Mouse (Mus musculus) midbrain, postnatal 0 days (tissue): ENCODE results near the gene Wnk2. TPM values are rescaled to one million over a fixed set of nuclear protein-coding genes. Genes with fewer than 3 reads are reported as not detected.

ENCODE experiments used
- ATAC-seq: fragments of 200-750 bp; cut with Nextera tagmentation; 2 replicates; pipeline ENCODE4 v1.8.0; 2017; ENCODE audit warnings: moderate number of reproducible peaks, mild to moderate bottlenecking, moderate TSS enrichment, moderate library complexity; ENCODE audit not compliant: low FRiP score
- DNase-seq: peaks from one replicate; pipeline ENCODE4 v3.0.0-alpha.2; 2015; ENCODE audit warnings: low spot score
- H3K27ac ChIP-seq: fragments of 300-500 bp; sonication (generic); 2 replicates; pipeline ENCODE4 v1.5.1; 2014; ENCODE audit warnings: low read depth, mild to moderate bottlenecking, low read length, mixed read lengths
- H3K27me3 ChIP-seq: fragments of 300-500 bp; sonication (generic); 2 replicates; pipeline ENCODE4 v1.6.1; 2014; ENCODE audit warnings: low read length, control low read depth, mixed read lengths; ENCODE audit not compliant: insufficient read depth
- H3K36me3 ChIP-seq: fragments of 300-500 bp; sonication (generic); 2 replicates; pipeline ENCODE4 v1.6.1; 2014; ENCODE audit warnings: low read length, control low read depth, mixed read lengths; ENCODE audit not compliant: insufficient read depth
- H3K4me1 ChIP-seq: fragments of 300-500 bp; sonication (generic); 2 replicates; pipeline ENCODE4 v1.6.1; 2014; ENCODE audit warnings: mild to moderate bottlenecking, control low read depth, antibody characterized with exemption, low read length, mixed read lengths; ENCODE audit not compliant: insufficient read depth
- H3K4me2 ChIP-seq: fragments of 300-500 bp; sonication (generic); 2 replicates; pipeline ENCODE4 v1.6.1; 2014; ENCODE audit warnings: low read depth, mild to moderate bottlenecking, low read length, mixed read lengths; ENCODE audit not compliant: poor library complexity, severe bottlenecking
- H3K4me3 ChIP-seq: fragments of 300-500 bp; sonication (generic); 2 replicates; pipeline ENCODE4 v1.5.1; 2014; ENCODE audit warnings: low read depth, mild to moderate bottlenecking, low read length, moderate library complexity
- H3K9ac ChIP-seq: fragments of 300-500 bp; sonication (generic); replicated peaks from 2 replicates; pipeline ENCODE4 v1.6.1; 2014; ENCODE audit warnings: mild to moderate bottlenecking, low read length, moderate library complexity, mixed read lengths; ENCODE audit not compliant: poor library complexity, severe bottlenecking
- H3K9me3 ChIP-seq: fragments of 300-500 bp; sonication (generic); 2 replicates; pipeline ENCODE4 v1.6.1; 2016; ENCODE audit warnings: low read length, control low read depth
- CTCF ChIP-seq: IDR thresholded peaks from 2 replicates; pipeline ENCODE4 v1.5.1; 2016; ENCODE audit warnings: antibody characterized with exemption, mild to moderate bottlenecking
- whole genome bisulfite sequencing: fragments of 180-500 bp; shearing (Covaris S2); extraction: QIAGEN DNeasy Blood & Tissue Kit; methylation state at CpG from one replicate; pipeline ENCODE4 v1.1.7; 2014; 5-methylcytosine and 5-hydroxymethylcytosine counted together
- polyA plus RNA-seq: library from polyadenylated mRNA; unstranded; fragments of >200 nt; fragmentation: Nextera tagmentation; extraction: Ambion mirVana; gene quantifications from 2 replicates; pipeline ENCODE4 v1.2.1, GENCODE M21; 2015
- total RNA-seq: library from RNA; depleted of rRNA; stranded (reverse); fragments of >200 nt; gene quantifications from 2 replicates; pipeline ENCODE4 v1.2.3, GENCODE M21; 2014

Wnk2 gene
- total and polyA plus RNA-seq, 2 experiments from 2014 or later, result 17.7 to 62.9 TPM

DNA sequence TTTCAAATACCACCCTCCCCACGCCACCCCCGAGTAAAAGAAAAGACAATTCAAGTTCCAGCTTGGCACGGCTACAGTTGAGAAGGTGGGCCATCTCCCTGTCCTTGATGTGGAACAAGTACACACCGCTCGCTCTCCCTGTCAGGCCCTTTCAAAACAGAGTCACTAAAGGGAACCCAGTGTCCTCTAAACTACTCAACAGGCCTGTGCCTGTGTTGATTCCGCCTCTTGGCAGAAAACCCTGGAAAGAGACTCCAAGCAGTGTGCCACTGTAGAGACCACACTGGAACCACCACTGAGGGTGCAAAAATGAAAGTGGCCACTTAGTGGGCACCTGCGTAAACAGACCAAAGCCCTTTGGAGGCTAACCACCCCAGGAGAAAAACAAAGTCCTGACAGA, 4.5 kb downstream of the Wnk2 start:
- no peak overlapping the region for H3K27ac ChIP-seq
- H3K9me3 ChIP-seq, result no peaks in the 10 kb centered on the region
- H3K4me2 ChIP-seq, result no peak overlapping the region
- H3K36me3 ChIP-seq, result peaks cover 3% of the 10 kb centered on the region; the same call in 1 of the 2 replicates
- WGBS, result 91% methylated on average over 7 of the region's 7 CpGs
- ATAC-seq (no peak), DNase-seq (peak; percentile 44)
- H3K27me3 ChIP-seq, result no peaks in the 10 kb centered on the region
- no peak for TF ChIP-seq CTCF
- no peak overlapping the region for H3K4me3 ChIP-seq
- no peak overlapping the region for H3K9ac ChIP-seq
- H3K4me1 ChIP-seq, result peaks cover 16% of the 10 kb centered on the region

DNA sequence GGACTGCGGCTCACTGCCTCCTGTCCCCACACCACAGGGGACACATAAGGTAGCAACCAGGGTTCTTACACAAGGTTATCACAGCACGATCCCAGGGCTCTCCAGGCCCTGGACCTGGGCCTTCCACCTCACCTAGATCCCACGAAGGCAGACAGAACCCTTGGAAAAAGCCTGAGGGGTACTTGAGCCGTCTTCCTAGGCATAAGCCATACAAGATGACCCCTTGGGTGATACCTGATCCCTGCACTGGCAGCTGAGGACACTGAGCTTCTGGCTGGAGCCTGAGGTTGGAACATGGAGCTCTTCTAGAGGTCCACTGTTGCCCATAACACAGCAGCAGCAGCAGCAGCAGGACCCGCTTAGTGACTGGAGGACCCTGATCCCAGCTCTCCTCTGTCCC, 5.4 kb downstream of the Wnk2 start:
- no peaks in the 10 kb centered on the region for H3K27me3 ChIP-seq
- H3K36me3 ChIP-seq, result peaks cover 3% of the 10 kb centered on the region; the same call in 1 of the 2 replicates
- DNase-seq, result no peak
- no peak for ATAC-seq
- no peak overlapping the region for H3K27ac ChIP-seq
- TF ChIP-seq CTCF, result no peak
- no peak overlapping the region for H3K9ac ChIP-seq
- no peak overlapping the region for H3K4me3 ChIP-seq
- H3K4me2 ChIP-seq, result no peak overlapping the region
- H3K4me1 ChIP-seq, result peaks cover 16% of the 10 kb centered on the region
- 82% methylated on average over 5 of the region's 5 CpGs for WGBS
- no peaks in the 10 kb centered on the region for H3K9me3 ChIP-seq

DNA sequence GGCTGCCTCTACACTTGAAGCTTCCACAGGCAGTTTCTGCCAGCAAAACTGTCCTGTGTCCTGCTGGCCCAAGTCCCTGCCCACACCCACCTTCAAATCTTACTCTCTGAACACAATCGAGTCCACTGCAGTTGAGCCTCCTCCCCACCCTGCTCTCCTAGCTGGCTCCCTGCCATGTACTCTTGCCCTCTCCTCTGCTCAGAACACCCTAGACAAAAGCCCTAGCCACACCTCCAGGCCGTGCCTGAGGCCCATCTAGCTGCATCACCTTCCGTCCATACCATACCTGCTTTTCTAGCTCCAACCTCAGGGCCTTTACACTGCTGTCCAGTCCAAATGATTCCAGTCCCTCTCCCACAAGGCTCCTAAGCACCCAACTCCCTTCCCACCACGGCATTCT, 7.2 kb downstream of the Wnk2 start:
- Histone ChIP-seq H3K4me1 (peaks cover 15% of the 10 kb centered on the region), H3K36me3 (peaks cover 7% of the 10 kb centered on the region; the same call in 1 of the 2 replicates), H3K27me3 (no peaks in the 10 kb centered on the region), H3K4me2 (no peak overlapping the region), H3K4me3 (no peak overlapping the region), H3K9ac (no peak overlapping the region), H3K27ac (no peak overlapping the region), H3K9me3 (no peaks in the 10 kb centered on the region)
- 58% methylated on average over 4 of the region's 4 CpGs for WGBS
- ATAC-seq, result no peak
- no peak for TF ChIP-seq CTCF
- no peak for DNase-seq

DNA sequence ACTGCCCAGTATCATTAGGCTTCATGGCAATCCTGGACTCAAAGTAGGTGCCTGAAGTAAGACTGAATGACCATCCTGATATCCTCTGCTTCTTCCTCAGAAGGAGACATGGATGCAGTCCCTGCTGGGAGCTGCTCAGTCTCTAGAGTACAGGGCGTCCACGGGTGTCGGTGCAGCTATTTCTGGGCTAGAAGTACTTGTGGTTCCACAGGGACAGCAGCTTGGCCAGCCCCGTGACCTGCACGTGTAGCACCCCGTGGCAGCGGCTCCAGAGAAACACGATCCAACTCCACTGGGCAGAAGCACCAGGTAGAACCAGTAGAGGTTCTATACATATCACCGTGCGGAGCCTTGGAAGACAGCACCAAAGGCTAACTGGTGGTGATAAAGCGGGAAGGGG, 13.3 kb downstream of the Wnk2 start:
- ATAC-seq (no peak), DNase-seq (no peak)
- Histone ChIP-seq H3K27me3 (no peaks in the 10 kb centered on the region), H3K4me1 (peaks cover 23% of the 10 kb centered on the region), H3K9ac (no peak overlapping the region), H3K4me2 (no peak overlapping the region), H3K4me3 (no peak overlapping the region), H3K9me3 (no peaks in the 10 kb centered on the region), H3K27ac (no peak overlapping the region), H3K36me3 (peaks cover 6% of the 10 kb centered on the region; the same call in 1 of the 2 replicates)
- 96% methylated on average over 11 of the region's 11 CpGs for WGBS
- no peak for TF ChIP-seq CTCF

DNA sequence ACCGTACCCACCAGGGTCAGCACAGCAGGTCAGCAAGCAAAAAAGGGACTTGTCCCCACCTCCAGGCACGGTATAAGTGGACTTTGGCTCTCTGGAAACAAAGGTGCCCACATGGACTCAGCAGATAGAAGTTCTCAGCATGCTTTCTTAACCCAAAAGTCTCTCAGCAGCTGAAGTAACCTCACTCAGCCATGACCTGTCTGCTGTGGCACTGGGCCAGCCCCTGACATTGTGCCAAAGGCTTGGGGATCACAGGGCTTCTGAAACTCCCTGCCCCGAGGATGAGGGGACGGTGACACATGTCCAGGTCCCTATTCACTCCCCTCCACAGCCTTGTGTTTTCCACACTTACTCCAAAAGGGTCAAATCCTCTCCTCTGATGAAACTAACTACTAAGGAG, 14.7 kb downstream of the Wnk2 start:
- no peak overlapping the region for H3K4me2 ChIP-seq
- 67% methylated on average over 4 of the region's 4 CpGs for WGBS
- H3K4me1 ChIP-seq, result peaks cover 31% of the 10 kb centered on the region
- H3K4me3 ChIP-seq, result no peak overlapping the region
- ATAC-seq, result no peak
- no peak for TF ChIP-seq CTCF
- no peaks in the 10 kb centered on the region for H3K9me3 ChIP-seq
- H3K27ac ChIP-seq, result no peak overlapping the region
- H3K36me3 ChIP-seq, result peaks cover 4% of the 10 kb centered on the region; the same call in 1 of the 2 replicates
- no peaks in the 10 kb centered on the region for H3K27me3 ChIP-seq
- DNase-seq, result no peak
- no peak overlapping the region for H3K9ac ChIP-seq

DNA sequence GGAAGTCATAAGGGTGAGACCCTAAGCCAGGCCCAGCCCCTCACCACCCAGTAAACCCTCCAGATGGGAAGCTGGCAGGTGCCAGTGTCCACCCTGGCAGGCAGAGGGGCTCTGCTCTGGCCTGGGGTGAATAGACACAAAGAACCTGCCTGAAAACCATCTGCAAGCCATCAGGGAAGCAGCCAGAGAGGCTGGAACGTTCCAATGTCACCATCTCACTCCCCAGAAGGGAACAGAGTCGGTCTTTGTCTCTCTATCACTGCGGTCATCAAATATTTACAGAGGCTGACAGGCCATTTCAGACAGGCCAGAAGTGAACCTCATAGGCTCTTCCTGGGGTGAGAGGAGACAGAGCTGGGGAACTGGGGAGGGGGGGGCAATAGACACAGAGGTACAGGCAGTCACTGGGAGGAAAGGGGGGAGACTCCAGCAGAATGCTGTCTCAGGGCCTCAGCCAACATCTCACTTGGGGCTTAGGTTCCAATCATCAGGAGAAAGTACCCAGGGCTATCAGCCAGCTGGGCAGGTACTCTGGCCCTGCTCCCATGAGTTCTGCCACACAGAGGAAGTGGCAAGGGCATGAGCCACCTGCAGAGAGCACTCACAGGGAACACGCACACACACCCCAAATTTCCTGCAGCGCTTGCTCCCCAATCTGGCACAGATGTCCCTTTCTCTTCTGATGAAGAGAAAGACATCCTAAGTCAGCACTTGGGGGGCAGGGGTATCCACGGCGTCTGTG, 15.7 kb downstream of the Wnk2 start:
- no peaks in the 10 kb centered on the region for H3K27me3 ChIP-seq
- H3K4me2 ChIP-seq, result no peak overlapping the region
- no peak for TF ChIP-seq CTCF
- 75% methylated on average over 7 of the region's 7 CpGs for WGBS
- H3K27ac ChIP-seq, result no peak overlapping the region
- ATAC-seq (peak; percentile 31; the same call in 1 of the 2 replicates), DNase-seq (peak; percentile 63)
- peaks cover 33% of the 10 kb centered on the region for H3K4me1 ChIP-seq
- H3K4me3 ChIP-seq, result no peak overlapping the region
- H3K36me3 ChIP-seq, result peaks cover 3% of the 10 kb centered on the region; the same call in 1 of the 2 replicates
- H3K9ac ChIP-seq, result no peak overlapping the region
- no peaks in the 10 kb centered on the region for H3K9me3 ChIP-seq
